Mouse (Mus musculus): ENCODE results near the gene Mov10.
"Not testable (repeated sequence)": the region's sequence is repeated elsewhere in the genome, so short reads cannot be mapped to it uniquely, and the experiment has no call there.

Mov10 gene

DNA sequence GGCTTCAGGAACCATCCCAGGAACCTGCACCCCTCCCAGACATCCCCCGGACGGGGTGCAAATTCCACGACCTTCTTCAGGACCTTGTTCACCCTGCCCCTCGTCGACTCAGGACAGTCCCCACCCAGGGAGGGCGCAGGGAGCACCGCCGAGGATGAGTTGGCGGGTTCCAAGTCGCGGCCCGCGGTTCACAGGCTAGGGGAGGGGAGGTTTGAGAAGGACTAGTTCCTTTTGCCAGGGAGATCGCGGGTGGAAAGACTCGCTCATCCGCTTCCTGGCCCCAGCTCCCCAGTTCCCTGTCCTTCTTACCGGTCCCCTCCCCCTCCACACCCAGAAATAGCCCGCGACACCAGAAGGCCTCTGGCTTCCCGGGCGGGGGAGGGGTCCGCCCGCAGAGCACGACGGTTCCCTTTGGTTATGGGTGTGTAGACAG lies 36.9 kb downstream of the Mov10 start, which contains the start of gene Fam19a3:
Gene Fam19a3 (minus strand): TSS at position 370 of the 433 bp plus-strand sequence.
- ATAC-seq (ENCODE audit: low TSS enrichment): no peak

DNA sequence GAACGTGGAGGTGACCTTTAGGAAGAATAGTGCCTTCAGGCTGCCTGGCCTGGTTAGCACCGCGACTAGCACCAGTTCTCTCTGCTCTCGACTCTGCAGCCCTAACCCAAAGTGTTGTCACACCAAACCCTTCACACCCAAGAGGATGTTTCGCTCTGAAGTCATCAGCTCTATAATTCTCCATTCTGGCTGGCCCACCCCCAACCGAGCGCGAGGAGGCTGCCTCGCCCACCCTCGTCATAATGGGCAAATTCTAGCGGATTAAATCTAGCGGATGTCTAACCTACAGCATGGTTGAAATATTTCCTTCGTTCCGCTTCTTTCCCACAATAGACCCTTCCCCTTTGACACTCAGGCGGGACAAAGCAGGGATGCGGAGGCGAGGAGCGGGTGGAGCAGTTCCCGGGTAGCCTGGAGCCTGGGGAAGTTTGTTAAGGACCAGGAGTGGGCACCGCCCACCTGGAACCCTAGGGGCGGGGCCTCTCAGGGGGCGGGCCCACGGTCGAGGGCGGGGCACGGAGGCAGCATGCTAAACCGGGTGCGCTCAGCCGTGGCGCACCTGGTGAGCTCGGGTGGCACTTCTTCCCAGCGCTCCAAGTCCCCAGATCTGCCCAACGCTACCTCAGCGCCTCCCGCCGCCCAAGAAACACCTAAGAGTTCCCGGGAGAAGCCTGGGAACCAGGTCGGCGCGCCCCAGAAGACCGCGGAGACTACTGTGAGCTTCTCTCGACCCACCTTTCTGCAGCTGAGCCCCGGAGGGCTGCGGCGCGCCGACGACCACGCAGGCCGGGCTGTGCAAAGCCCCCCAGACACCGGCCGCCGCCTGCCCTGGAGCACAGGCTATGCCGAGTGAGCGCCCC lies 37.6 kb downstream of the Mov10 start, which contains the start of gene Ppm1j:
Gene Ppm1j (plus strand): TSS at position 496 of the 860 bp plus-strand sequence.
- 0 out of 2 replicates have a peak, but pooled peaks have one; percentile 6 for ATAC-seq (ENCODE audit: low TSS enrichment)

DNA sequence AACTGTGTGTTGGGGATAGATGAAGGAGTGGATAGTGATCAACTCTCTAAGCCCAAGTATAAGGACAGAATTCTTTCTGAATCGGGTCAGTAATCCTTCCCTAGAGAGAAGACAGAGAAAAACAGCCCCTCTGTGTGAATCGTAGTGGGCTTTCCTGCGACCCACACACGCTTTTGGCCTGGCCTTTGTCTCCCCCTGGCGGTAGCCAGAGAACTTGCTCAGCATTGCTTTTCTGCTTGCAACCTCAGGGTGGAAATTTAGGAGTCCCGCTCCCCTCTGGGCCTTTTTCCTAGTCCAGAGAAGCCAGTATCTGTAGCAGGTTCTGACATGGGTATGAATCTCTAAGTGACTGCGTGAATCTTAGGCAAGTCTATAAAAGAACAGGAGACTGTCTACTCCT lies 38.4 kb downstream of the Mov10 start:
- peak; percentile 51; the same call in 1 of the 2 replicates for ATAC-seq (ENCODE audit: low TSS enrichment)

DNA sequence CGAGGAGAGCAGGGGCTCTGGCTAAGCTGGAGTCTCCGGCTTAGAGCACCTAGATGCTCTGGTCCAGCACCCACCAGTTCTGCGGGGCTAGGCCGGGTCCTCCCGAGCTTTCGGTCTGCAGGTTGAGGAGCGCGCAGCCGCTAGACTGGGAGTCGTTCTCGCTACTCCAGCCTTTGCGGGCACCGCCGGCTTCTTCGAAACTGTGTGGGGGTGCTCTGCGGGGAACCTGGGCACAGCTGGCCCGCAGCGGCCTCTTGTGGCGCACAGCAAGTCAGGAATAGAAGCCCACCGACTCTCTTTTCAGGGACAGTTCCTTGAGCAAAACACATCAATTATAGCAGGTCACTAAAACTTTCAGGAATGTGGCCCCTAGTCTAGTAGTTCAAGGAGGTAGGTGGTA lies 41.0 kb downstream of the Mov10 start:
- ATAC-seq (ENCODE audit: low TSS enrichment): peak; percentile 60

DNA sequence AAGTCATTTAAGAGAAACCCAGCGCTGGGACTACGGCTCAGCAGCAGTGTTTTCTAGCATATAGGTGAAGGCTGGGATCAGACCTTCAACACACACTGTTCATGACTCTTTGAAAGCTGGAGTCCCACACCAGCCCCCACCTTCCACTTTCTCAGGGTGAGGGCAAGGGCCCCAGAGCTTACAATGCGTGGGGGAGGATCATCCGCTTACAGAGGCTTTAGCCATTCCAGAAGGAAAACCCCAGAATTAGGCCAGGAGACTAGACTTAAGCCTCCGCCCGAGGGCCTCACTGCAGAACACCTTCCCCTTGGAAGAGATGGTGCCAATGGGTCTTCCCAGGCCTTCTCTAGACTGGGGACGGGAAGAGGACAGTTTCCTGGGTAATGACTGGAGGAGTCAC lies 45.1 kb downstream of the Mov10 start:
- ATAC-seq (ENCODE audit: low TSS enrichment): no peak

DNA sequence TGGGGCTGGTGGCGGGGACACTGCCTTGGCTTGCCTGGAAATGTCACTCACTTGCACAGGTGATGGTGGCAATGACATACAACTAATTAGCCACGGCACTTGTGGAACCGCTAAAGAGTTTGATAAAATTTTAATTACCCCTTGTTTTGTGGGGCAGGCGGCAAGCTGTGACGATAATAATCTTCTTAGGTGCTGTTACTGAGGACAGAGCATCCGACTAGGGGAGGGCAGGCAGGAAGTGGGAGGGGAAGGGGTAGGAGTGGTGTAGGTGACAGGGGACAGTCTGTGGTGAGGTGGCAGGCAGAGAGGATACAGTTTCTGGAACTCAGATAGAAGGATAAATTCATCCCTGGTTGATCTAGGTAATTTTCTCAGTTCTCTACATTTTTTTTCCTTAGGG lies 46.9 kb downstream of the Mov10 start:
- no peak for ATAC-seq (ENCODE audit: low TSS enrichment)

DNA sequence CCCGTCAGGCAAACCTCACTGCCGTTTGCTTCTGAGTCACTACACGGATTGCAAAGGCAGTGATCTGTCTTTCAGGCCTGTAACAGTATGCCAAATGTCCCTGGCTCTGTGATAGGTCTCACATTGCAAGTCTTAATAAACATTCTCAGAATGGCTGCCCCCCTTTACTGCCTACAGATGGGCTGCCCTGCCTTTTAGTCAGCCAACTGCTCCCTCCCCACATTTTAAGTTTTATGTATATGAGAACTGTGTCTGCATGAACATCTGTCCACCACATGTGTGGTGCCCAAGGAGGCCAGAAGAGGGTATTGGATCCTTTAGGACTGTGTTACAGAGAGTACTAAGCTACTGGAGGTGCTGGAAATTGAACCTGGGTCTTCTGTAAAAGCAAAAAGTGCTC lies 47.4 kb downstream of the Mov10 start:
- no peak for ATAC-seq (ENCODE audit: low TSS enrichment)

DNA sequence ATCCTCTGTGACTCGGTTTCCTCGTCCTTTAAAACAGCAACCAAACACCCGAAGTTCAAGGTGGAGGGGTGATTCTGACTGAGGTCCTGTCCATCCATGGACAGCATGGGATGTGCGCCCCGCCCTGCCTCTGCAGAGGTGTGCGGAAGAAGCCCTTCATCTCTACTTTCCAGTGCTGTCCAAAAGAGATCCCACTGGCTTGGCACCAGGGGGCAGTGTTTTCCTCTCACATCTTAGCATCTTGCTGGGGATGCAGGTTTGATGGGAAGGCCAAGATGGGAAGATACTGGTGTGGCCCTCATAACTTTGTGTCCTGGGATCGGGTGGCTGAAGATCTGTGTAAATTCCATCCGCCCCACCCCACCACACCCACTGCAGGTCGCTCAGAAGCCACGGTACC lies 48.3 kb downstream of the Mov10 start:
- peak; percentile 84 for ATAC-seq (ENCODE audit: low TSS enrichment)

DNA sequence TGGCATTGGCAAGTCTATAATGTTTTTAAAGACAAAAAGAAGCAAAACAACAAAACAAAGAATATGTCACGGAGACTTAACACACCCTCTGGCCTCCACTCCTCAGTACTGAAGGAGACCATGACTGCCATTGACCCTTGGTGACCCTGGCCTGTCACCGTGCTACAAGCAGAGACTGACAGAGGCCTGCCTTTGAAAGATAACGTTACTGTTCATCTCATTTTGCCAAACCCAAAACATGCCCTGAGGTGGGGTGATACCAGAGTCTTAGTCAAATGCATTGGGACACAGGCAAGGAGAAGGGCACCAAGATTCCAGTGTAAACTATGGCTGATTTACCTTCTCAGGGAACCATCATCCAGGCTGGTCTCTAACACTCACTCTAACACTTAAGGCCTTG lies 49.2 kb downstream of the Mov10 start:
- ATAC-seq (ENCODE audit: low TSS enrichment): no peak

DNA sequence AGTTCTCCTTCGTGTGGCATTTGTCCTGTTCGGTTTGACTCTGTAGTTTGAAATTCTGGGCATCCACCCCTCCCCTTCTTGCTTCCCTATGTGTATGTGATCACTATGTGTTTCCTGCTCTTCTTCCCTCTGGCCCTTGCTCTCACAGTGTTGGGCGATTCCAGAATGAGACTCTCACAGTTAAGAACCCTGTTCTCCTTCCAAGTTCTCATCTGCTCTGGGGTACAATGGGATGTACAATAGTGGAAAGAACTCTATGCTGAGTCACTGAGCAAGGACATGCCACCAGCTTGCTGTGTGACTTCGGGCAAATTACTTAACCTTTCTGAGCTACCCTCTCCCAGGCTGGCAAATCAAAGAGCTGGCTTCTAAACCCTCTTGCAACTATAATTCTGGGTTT lies 50.6 kb downstream of the Mov10 start:
- no peak for ATAC-seq (ENCODE audit: low TSS enrichment)

DNA sequence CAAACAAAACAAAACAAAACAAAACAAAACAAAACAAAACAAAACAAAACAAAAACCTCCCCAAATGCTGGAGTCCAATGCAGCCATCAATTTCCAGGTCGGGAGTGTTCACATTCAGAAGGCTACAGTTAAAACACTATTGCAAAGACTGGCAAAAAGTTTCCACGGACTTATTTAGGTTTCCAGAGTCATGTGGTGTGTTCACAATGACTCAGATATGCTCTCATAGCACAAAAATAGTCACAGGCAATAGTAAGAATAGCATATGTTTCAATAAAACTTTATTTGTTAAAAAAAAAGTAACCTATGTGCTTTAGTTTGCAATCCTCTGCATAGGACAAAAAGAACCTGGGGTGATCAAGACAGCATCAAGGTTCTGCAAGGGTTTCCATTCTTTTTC lies 51.2 kb downstream of the Mov10 start:
- ATAC-seq (ENCODE audit: low TSS enrichment): no peak

DNA sequence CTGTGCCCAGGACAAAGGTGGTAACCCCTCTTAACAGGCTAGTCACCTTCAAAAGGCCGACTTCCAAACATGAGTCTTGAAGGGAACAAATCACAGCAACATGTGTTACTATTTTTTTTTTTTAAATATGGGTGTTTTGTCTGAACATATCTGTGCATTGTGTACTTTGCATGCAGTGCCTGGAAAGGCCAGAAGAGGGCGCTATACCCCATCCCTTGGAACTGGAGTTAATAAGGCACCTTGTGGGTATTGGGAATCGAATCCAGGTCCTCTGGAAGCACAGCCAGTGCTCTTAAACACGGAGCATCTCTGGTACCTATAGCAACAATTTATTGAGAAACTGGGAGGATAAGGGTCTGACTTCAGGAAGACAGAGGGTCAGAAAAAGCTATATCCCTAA lies 53.3 kb downstream of the Mov10 start:
- no peak for ATAC-seq (ENCODE audit: low TSS enrichment)

DNA sequence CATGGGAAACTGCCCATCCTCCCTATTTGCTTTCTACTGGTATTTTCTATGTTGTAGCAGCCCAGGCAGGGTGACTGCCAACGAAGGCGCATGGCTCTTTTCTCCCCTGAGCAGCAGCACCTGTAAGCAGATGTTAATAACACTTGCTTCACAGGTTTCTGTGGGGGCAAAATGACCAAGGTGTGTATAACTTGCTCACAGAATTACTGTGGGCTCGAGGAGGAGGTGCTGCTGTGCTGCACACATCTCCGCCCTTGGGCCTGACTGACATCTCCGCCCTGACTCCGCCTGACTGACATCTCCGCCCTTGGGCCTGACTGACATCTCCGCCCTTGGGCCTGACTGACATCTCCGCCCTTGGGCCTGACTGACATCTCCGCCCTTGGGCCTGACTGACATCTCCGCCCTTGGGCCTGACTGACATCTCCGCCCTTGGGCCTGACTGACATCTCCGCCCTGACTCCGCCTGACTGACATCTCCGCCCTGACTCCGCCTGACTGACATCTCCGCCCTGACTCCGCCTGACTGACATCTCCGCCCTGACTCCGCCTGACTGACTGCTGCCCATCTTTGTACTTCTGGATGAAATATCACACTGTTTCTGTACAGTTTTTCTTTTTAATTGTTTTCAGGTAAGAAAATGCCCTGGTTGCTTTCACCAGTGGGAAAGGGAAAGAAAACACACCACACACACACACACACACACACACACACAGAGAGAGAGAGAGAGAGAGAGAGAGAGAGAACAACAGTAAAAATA lies 56.1 kb downstream of the Mov10 start:
- not testable (repeated sequence) for ATAC-seq (ENCODE audit: low TSS enrichment)

DNA sequence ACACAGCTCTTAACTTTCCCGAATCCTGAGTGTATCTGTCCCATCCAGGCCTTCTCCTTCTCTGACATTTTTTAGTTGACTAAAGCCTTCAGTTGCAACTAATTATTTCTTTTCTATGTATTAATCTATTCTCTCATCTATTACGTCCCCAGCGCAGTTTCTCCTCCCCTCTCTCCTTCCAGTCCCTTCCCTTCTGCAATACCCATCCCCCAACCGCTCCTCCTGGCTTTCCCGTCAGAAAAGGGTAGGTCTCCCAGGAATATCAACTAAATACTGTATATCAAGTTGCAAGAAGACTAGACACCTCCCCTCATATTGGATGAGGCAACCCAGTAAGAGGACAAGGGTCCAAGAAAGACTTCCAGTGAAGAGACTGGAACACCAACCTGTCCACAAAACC lies 59.5 kb downstream of the Mov10 start:
- ATAC-seq (ENCODE audit: low TSS enrichment): no peak

DNA sequence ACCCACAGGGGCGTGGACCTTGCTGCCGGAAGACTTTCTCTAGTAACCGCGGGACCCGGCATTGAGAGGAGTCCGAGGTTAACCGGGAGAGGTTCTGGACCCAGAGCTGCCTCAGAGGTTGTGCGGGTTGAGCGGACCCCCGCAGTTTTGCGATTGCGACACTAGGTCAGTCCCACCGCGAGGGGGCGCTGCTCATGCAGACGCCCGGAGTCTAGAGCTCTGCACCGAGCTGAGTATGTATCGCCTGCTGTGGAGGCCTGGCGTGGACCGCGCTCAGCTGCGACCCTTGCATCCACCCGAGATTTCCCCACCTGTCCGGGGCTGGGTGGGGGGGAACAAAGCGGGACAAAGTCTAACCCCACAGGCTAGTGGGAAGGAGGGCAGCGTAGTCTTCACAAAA lies 60.0 kb downstream of the Mov10 start:
- peak; percentile 74 for ATAC-seq (ENCODE audit: low TSS enrichment)

DNA sequence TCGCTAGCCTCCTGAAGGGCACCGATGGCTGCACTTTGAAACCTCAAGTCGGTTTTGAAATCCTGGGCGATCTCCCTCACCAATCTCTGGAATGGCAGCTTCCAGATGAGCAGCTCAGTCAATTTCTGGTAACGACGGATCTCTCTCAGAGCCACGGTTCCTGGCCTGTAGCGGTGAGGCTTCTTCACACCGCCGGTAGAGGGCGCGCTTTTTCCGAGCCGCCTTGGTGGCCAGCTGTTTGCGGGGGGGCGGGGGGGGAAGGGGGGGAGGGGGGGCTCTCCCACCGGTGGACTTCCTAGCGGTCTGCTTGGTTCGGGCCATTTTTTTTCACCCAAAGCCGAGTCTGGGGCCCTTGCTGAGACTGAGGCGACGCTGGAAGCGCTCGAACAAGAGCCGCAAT lies 65.5 kb downstream of the Mov10 start:
- not testable (repeated sequence) for ATAC-seq (ENCODE audit: low TSS enrichment)
